Mouse (Mus musculus): ENCODE results near the gene Trip4. TPM values are rescaled to one million over a fixed set of nuclear protein-coding genes. Genes with fewer than 3 reads are reported as not detected.
A peak's percentile ranks its signal among the peaks of the same experiment; 100 is the strongest.

Gene Trip4
- 30.3 and 32.6 TPM in 2 replicates for polyA plus RNA-seq (2015; fragmentation: Nextera tagmentation; extraction: Ambion mirVana)

DNA sequence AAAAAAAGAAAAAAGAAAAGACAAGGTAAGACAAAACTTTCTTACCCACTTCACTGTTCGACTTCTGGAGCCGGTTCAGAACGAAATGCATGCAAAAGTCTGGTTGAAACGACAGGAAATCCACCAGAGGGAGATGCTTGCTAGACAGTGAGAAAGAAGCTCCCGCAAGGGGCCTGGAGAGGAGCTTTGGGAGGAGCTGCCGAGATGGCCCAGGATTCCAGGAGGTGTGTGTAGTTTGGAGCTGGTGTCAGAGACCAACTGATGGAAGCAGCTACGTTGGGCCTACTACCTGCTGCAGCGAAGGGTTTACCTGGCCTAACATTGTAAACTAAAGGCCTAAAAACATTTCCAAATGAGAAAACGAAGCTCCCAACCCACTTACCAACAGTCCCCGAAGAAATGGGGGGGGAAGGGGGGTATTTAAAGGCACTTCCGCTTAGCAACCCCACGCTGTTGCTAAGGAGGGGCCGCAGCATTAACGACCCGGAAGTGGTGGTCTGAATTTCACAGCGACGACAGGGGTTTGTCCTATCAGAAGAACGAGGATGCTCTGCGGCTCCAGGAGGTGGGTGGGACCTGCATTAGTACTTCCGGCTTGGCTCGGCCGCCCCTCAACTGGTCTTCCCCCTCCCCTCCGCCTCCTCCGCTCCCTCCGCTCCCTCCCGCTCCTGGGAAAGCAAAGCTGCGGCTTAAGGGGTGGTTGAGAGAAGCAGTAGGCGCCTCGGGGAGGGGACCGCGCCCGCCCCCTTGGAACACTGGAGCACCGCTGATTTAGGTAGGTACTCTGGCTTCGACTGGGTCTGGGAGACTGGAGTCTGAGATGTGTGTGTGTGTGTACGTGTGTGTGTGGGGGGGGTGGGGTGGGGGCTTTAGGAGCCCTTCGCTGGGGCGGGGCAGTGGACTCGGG lies at the start of gene Trip4, which contains the start of gene Csnk1g1:
TSS of gene Trip4 (minus strand) at position 401 of the 907 bp plus-strand sequence.
TSS of gene Csnk1g1 (plus strand) at position 531 of the 907 bp plus-strand sequence.
- peak within 1 kb of the TSS; percentile 81 for H3K4me2 ChIP-seq (ENCODE audit: low read length)
- no peaks in the 10 kb centered on the region for H3K9me3 ChIP-seq (ENCODE audit: control insufficient read depth, low read length)
- peak; percentile 100 for ATAC-seq
- H3K4me1 ChIP-seq (ENCODE audit: control insufficient read depth, insufficient read depth, low read depth, low read length), result peaks cover 12% of the 10 kb centered on the region
- peak within 1 kb of the TSS; percentile 84 for H3K9ac ChIP-seq (ENCODE audit: low read depth, low read length)
- H3K4me3 ChIP-seq (ENCODE audit: low read length), result peak within 1 kb of the TSS; percentile 88
- H3K36me3 ChIP-seq (ENCODE audit: control insufficient read depth, insufficient read depth, low read length), result no peaks in the 10 kb centered on the region
- under 1% methylated on average over 38 of the region's 38 CpGs for WGBS
- H3K27ac ChIP-seq (ENCODE audit: low read depth, low read length), result peak within 1 kb of the TSS; percentile 89
- H3K27me3 ChIP-seq (replicated peaks; ENCODE audit: control insufficient read depth, insufficient read depth, low read length), result no peaks in the 10 kb centered on the region

GRCm38 (mm10) chr9:65951082-65951587 lies 42.5 kb upstream of the Trip4 start:
- Histone ChIP-seq H3K4me2 (ENCODE audit: low read length) (no peak overlapping the region), H3K36me3 (ENCODE audit: control insufficient read depth, insufficient read depth, low read length) (no peaks in the 10 kb centered on the region), H3K4me1 (ENCODE audit: control insufficient read depth, insufficient read depth, low read depth, low read length) (no peaks in the 10 kb centered on the region), H3K27me3 (replicated peaks; ENCODE audit: control insufficient read depth, insufficient read depth, low read length) (no peaks in the 10 kb centered on the region), H3K9ac (ENCODE audit: low read depth, low read length) (no peak overlapping the region), H3K4me3 (ENCODE audit: low read length) (no peak overlapping the region), H3K9me3 (ENCODE audit: control insufficient read depth, low read length) (no peaks in the 10 kb centered on the region), H3K27ac (ENCODE audit: low read depth, low read length) (no peak overlapping the region)
- WGBS, result 96% methylated on average over 3 of the region's 3 CpGs
- no peak for ATAC-seq

DNA sequence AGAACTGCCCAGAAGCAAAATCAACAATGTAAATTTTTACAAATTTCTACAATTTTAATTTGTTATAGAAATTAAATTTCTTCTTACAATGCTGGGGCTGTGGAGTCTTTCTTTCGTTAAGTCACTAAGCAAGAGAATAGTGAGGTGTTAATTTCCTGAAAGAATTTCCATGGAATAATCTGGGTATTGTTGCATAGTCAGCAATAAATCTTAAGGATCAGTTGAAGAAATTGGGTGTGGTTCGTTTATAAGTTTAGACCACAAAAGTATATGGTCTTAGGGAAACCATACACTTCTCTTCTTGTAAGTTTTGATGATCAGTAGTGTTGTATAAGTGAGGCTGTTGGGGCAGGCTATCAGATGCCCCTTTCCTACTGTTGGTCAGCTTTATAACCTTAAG lies 29.0 kb upstream of the Trip4 start:
- H3K4me3 ChIP-seq (ENCODE audit: low read length), result no peak overlapping the region
- no peaks in the 10 kb centered on the region for H3K27me3 ChIP-seq (replicated peaks; ENCODE audit: control insufficient read depth, insufficient read depth, low read length)
- H3K36me3 ChIP-seq (ENCODE audit: control insufficient read depth, insufficient read depth, low read length), result no peaks in the 10 kb centered on the region
- H3K27ac ChIP-seq (ENCODE audit: low read depth, low read length), result no peak overlapping the region
- H3K9ac ChIP-seq (ENCODE audit: low read depth, low read length), result no peak overlapping the region
- no peaks in the 10 kb centered on the region for H3K4me1 ChIP-seq (ENCODE audit: control insufficient read depth, insufficient read depth, low read depth, low read length)
- WGBS, result 95% methylated on average over 2 of the region's 2 CpGs
- no peak overlapping the region for H3K4me2 ChIP-seq (ENCODE audit: low read length)
- no peak for ATAC-seq
- H3K9me3 ChIP-seq (ENCODE audit: control insufficient read depth, low read length), result no peaks in the 10 kb centered on the region

GRCm38 (mm10) chr9:65929826-65930225 lies 21.2 kb upstream of the Trip4 start:
- H3K4me1 ChIP-seq (ENCODE audit: control insufficient read depth, insufficient read depth, low read depth, low read length), result no peaks in the 10 kb centered on the region
- H3K9me3 ChIP-seq (ENCODE audit: control insufficient read depth, low read length), result no peaks in the 10 kb centered on the region
- ATAC-seq, result no peak
- H3K9ac ChIP-seq (ENCODE audit: low read depth, low read length), result no peak overlapping the region
- H3K27me3 ChIP-seq (replicated peaks; ENCODE audit: control insufficient read depth, insufficient read depth, low read length), result no peaks in the 10 kb centered on the region
- H3K4me2 ChIP-seq (ENCODE audit: low read length), result no peak overlapping the region
- no peak overlapping the region for H3K27ac ChIP-seq (ENCODE audit: low read depth, low read length)
- no peak overlapping the region for H3K4me3 ChIP-seq (ENCODE audit: low read length)
- no peaks in the 10 kb centered on the region for H3K36me3 ChIP-seq (ENCODE audit: control insufficient read depth, insufficient read depth, low read length)

DNA sequence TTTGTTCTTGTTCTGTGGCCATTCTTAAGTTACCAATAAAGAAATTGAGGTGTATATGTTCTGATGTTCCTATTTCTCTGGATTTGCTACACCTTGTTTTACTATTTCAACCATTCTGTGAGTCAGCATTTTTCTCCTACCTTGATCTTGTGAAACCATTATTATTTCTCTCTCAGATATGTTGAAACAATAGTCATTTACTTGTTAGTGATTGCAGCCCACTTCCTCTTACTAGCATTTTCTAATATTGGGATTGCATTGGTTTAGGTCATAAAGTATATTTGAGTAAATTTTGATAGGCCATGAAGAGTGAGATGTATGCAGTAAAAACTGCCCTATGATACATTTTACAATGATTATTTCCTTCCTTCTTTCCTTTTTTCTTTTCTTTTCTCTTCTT lies 19.9 kb upstream of the Trip4 start:
- Histone ChIP-seq H3K4me2 (ENCODE audit: low read length) (no peak overlapping the region), H3K9ac (ENCODE audit: low read depth, low read length) (no peak overlapping the region), H3K27ac (ENCODE audit: low read depth, low read length) (no peak overlapping the region), H3K27me3 (replicated peaks; ENCODE audit: control insufficient read depth, insufficient read depth, low read length) (no peaks in the 10 kb centered on the region), H3K4me3 (ENCODE audit: low read length) (no peak overlapping the region), H3K4me1 (ENCODE audit: control insufficient read depth, insufficient read depth, low read depth, low read length) (no peaks in the 10 kb centered on the region), H3K9me3 (ENCODE audit: control insufficient read depth, low read length) (no peaks in the 10 kb centered on the region), H3K36me3 (ENCODE audit: control insufficient read depth, insufficient read depth, low read length) (no peaks in the 10 kb centered on the region)
- no peak for ATAC-seq

- H3K4me2 ChIP-seq (ENCODE audit: low read length), result no peak overlapping the region
- H3K27ac ChIP-seq (ENCODE audit: low read depth, low read length), result no peak overlapping the region
- no peaks in the 10 kb centered on the region for H3K9me3 ChIP-seq (ENCODE audit: control insufficient read depth, low read length)
- no peak overlapping the region for H3K9ac ChIP-seq (ENCODE audit: low read depth, low read length)
- H3K4me3 ChIP-seq (ENCODE audit: low read length), result no peak overlapping the region
- no peak for ATAC-seq
- H3K4me1 ChIP-seq (ENCODE audit: control insufficient read depth, insufficient read depth, low read depth, low read length), result no peaks in the 10 kb centered on the region
- H3K36me3 ChIP-seq (ENCODE audit: control insufficient read depth, insufficient read depth, low read length), result no peaks in the 10 kb centered on the region
- no peaks in the 10 kb centered on the region for H3K27me3 ChIP-seq (replicated peaks; ENCODE audit: control insufficient read depth, insufficient read depth, low read length)
- WGBS, result 85% methylated on average over 1 of the region's 1 CpGs
Measured at GRCm38 (mm10) chr9:65917015-65917414, 8.4 kb upstream of the Trip4 start.

GRCm38 (mm10) chr9:65913976-65914375 lies 5.4 kb upstream of the Trip4 start:
- Histone ChIP-seq H3K9me3 (ENCODE audit: control insufficient read depth, low read length) (no peaks in the 10 kb centered on the region), H3K36me3 (ENCODE audit: control insufficient read depth, insufficient read depth, low read length) (no peaks in the 10 kb centered on the region), H3K27me3 (replicated peaks; ENCODE audit: control insufficient read depth, insufficient read depth, low read length) (no peaks in the 10 kb centered on the region), H3K9ac (ENCODE audit: low read depth, low read length) (no peak overlapping the region), H3K4me2 (ENCODE audit: low read length) (no peak overlapping the region), H3K27ac (ENCODE audit: low read depth, low read length) (no peak overlapping the region), H3K4me1 (ENCODE audit: control insufficient read depth, insufficient read depth, low read depth, low read length) (peaks cover 5% of the 10 kb centered on the region; the same call in 1 of the 2 replicates), H3K4me3 (ENCODE audit: low read length) (no peak overlapping the region)
- WGBS, result 81% methylated on average over 2 of the region's 2 CpGs
- no peak for ATAC-seq

DNA sequence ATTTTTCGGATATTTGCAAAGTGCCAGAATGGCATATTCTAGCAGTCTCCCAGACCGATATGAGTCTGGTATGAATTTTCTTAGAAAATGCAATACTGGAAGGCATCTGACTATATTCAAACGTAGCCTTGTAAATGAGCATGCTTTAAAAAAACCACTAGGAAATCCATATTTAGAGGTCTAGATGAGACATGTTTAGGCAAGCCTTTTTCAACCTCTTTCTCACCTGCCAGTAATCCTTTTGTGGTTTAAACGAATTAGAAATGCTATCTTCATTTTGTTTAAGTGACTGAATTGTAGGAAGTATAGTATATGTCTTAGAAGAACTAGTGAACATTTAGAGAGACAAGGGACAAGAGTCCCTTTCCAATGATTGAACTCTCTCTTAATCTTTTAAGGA lies 1.2 kb upstream of the Trip4 start:
- 9% methylated on average over 4 of the region's 4 CpGs for WGBS
- peak overlapping the region; percentile 84 for H3K9ac ChIP-seq (ENCODE audit: low read depth, low read length)
- H3K4me2 ChIP-seq (ENCODE audit: low read length), result peak overlapping the region; percentile 81
- H3K36me3 ChIP-seq (ENCODE audit: control insufficient read depth, insufficient read depth, low read length), result no peaks in the 10 kb centered on the region
- no peaks in the 10 kb centered on the region for H3K9me3 ChIP-seq (ENCODE audit: control insufficient read depth, low read length)
- ATAC-seq, result no peak
- H3K27me3 ChIP-seq (replicated peaks; ENCODE audit: control insufficient read depth, insufficient read depth, low read length), result no peaks in the 10 kb centered on the region
- H3K4me3 ChIP-seq (ENCODE audit: low read length), result peak overlapping the region; percentile 88
- H3K4me1 ChIP-seq (ENCODE audit: control insufficient read depth, insufficient read depth, low read depth, low read length), result peaks cover 12% of the 10 kb centered on the region
- H3K27ac ChIP-seq (ENCODE audit: low read depth, low read length), result peak overlapping the region; percentile 89; the same call in 1 of the 2 replicates

- WGBS, result under 1% methylated on average over 32 of the region's 34 CpGs
- Histone ChIP-seq H3K4me2 (ENCODE audit: low read length) (peak overlapping the region; percentile 81), H3K4me1 (ENCODE audit: control insufficient read depth, insufficient read depth, low read depth, low read length) (peaks cover 12% of the 10 kb centered on the region), H3K9me3 (ENCODE audit: control insufficient read depth, low read length) (no peaks in the 10 kb centered on the region), H3K27me3 (replicated peaks; ENCODE audit: control insufficient read depth, insufficient read depth, low read length) (no peaks in the 10 kb centered on the region), H3K27ac (ENCODE audit: low read depth, low read length) (peak overlapping the region; percentile 89), H3K36me3 (ENCODE audit: control insufficient read depth, insufficient read depth, low read length) (no peaks in the 10 kb centered on the region), H3K4me3 (ENCODE audit: low read length) (peak overlapping the region; percentile 88), H3K9ac (ENCODE audit: low read depth, low read length) (peak overlapping the region; percentile 84)
- peak; percentile 34; the same call in 1 of the 2 replicates for ATAC-seq
Measured at GRCm38 (mm10) chr9:65909301-65909801, 757 bp upstream of the Trip4 start.

All from hindbrain, embryonic 16.5 days (tissue).